Mouse (Mus musculus) cerebellum, adult 2 months (tissue): Measurements from ENCODE around the gene Pde9a.

Experiments
- CTCF ChIP-seq: fragments of 200-500 bp; IDR thresholded peaks from 2 replicates; pipeline ENCODE4 v1.5.1; 2011; ENCODE audit warnings: low read depth, mild to moderate bottlenecking, control low read depth, low read length, moderate library complexity, borderline replicate concordance; ENCODE audit not compliant: insufficient read depth
- POLR2A ChIP-seq: fragments of 200-500 bp; IDR thresholded peaks from 2 replicates; pipeline ENCODE4 v1.6.1; 2011; ENCODE audit warnings: low read length, control low read depth, borderline replicate concordance; ENCODE audit not compliant: insufficient read depth

DNA sequence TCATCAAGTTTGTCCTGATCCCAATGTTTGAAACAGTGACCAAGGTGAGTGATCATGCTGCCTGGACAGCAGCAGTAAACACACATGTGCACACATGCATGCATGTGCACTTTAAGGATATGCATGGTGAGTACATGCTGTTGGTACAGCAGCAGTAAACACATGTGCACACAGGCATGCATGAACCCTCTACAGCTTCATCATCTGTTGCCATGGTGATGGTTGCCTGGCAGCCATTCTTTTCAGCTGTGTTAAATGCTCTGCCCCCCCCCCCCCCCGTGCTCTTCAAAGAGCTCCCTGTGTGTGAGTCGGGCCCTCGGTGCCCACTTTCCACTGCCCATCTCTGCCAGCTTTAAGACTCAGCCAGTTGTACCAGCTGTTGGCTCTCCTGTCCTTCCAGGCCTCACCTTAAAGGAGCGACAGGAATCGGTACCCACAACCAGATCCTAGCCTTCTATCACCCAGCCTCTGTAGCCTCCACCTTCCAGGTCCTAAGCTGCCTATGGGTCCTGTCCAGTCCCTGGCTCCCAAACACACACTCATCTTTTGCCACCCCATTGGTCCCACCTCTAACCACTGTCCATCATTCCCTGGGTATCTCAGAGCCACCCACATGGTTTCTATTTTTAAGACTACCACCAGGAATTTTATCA lies 84.9 kb downstream of the Pde9a start:
- TF ChIP-seq CTCF (no peak), POLR2A (no peak)
